Mouse (Mus musculus) cerebellum, adult 2 months (tissue): Measurements from ENCODE around the gene Tmeff1.

Source experiments
- CTCF ChIP-seq: fragments of 200-500 bp; IDR thresholded peaks from 2 replicates; pipeline ENCODE4 v1.5.1; 2011; ENCODE audit warnings: low read depth, mild to moderate bottlenecking, control low read depth, low read length, moderate library complexity, borderline replicate concordance; ENCODE audit not compliant: insufficient read depth
- POLR2A ChIP-seq: fragments of 200-500 bp; IDR thresholded peaks from 2 replicates; pipeline ENCODE4 v1.6.1; 2011; ENCODE audit warnings: low read length, control low read depth, borderline replicate concordance; ENCODE audit not compliant: insufficient read depth

- TF ChIP-seq CTCF (no peak), POLR2A (no peak)
Measured at GRCm38 (mm10) chr4:48541526-48542250, 43.3 kb upstream of the Tmeff1 start.
